Mouse (Mus musculus): ENCODE measurements at regions not wholly inside any gene's neighbourhood (a gene's known extent, or its start where the extent isn't known, plus 50 kb on each side); places are given as distances from the start of the nearest gene placed in this dataset.

GRCm38 (mm10) chr12:110221679-110222078 is 57.2 kb upstream of the Dio3 start:
- DNase-seq (ENCODE audit: low spot score), result no peak

- DNase-seq (ENCODE audit: low spot score), result no peak
Observed at GRCm38 (mm10) chr12:110224250-110224649, 54.6 kb upstream of the Dio3 start.

- peak; percentile 29 for DNase-seq (ENCODE audit: low spot score)
Observed at GRCm38 (mm10) chr12:110228011-110228411, 50.9 kb upstream of the Dio3 start.

Measured in layer of hippocampus, adult 9-10 months (tissue).